Mouse (Mus musculus): ENCODE measurements around the gene Clec3b.

Clec3b gene

GRCm38 (mm10) chr9:123156910-123157361, 6.2 kb downstream of the Clec3b start:
- no peak for DNase-seq

GRCm38 (mm10) chr9:123157699-123158098, 7.0 kb downstream of the Clec3b start:
- no peak for DNase-seq

- DNase-seq: peak; percentile 12
These were observed 7.5 kb downstream of the Clec3b start for GRCm38 (mm10) chr9:123158125-123158836.

DNA sequence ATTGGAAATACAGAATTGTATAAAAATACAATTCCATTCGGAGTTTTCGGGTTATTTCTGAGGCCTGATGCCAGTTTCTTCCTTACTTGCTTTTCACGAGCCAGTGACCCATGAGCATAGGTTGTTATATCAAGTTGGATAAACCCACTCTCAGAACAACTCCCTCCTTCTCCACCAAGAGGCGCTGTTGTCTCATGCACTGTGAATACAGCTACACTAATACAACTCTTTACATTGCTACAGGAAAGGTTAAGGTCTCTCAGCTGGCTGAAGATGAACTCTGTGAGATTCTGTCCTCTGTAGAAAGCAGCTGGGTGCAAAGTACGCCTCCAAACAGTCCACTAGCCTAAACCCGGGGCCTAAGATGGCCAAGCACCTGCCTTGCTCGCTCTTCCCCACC, 8.6 kb downstream of the Clec3b start:
- DNase-seq: peak; percentile 14

DNA sequence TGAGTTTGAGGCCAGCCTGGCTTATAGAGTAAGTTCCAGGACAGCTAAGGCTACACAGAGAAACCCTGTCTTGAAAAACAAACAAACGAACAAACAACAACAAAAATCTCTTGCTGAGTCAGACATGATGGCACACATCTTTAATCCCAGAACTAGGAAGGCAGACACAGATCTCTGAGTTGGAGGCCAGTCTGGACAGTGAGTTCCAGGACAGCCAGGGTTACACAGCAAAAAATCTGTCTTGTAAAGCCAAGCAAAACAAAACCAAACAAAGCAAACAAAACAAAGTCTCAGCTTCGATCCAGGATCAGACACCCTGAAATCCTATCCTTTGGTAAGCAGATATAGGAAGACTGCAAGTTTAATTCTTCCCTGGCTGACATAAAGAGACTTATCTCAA, 11.0 kb downstream of the Clec3b start:
- DNase-seq: no peak

DNA sequence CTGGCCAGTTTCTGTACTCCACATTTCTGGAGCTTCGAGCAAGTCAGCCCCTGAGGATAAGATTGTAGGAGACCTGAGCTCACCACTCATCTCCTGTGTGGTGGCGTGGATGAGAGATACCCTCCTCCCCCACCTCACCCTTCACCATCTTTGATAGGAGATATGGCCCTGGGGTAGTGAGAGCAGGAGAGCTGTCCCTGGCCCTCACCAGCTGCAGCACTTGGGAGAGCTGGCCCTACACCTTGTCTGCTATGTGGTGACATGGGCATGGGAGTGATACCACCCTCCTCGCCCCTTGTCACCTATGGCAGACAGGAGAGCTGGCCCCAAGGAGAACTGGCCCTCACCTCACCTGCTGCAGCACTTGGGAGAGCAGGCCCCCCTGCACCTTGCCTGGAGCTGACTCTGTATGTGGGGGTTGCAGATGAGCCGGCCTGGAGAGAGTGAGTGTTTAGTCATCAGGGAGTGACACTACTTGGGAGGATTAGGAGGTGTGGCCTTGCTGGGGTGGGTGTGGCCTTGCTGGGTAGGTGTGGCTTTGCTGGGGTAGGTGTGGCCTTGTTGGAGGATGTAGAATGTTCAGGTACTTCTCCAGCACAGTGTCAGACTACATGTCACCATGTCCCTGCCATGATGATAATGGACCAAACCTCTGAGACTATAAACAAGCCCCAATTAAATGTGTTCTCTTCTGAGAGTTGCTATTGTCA, 12.4 kb downstream of the Clec3b start:
- no peak for DNase-seq

- no peak for DNase-seq
These were observed 15.2 kb downstream of the Clec3b start for GRCm38 (mm10) chr9:123165781-123166443.

- DNase-seq: no peak
These were observed 23.0 kb downstream of the Clec3b start for GRCm38 (mm10) chr9:123173760-123174159.

DNA sequence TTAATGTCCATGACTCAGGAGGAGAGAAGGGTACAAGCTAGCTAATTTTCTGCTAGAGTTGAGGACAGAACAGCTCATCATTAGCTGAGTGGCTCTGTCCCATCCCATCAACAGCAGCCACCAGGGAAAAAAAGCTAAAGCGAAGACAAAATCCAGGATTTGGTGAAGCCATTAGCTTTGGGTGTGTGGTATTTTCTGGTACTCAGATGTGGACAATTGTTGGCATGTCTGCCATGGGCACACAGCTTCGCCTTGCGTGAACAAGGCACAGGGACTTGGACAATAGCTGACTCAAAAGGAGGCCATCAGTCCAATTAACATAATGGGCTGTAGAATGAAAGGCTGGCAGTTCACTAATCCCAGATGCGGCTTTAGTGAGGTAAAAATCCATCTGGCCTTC, 23.6 kb downstream of the Clec3b start:
- no peak for DNase-seq

- no peak for DNase-seq
These were observed 26.8 kb downstream of the Clec3b start for GRCm38 (mm10) chr9:123177380-123178048.

DNA sequence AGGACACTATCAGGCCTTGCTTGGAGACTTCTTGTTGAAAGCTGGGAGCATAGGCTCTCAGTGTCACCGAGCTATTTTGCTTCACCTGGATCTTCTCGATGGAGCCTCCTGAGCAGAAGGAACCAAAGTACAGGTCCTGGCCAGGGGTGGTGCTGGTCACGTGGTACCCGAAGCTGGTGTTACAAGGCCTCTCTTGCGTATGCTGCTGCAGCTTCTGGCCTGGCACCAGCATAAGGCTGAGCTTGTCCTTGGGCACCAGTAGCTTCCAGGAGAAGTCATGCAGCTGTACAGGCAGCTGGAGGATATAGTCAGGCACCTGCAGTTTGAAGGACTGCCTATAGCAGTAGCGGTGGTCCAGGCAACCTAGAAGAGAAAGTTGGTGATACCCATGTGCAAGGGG, 29.3 kb downstream of the Clec3b start:
- DNase-seq: no peak

DNA sequence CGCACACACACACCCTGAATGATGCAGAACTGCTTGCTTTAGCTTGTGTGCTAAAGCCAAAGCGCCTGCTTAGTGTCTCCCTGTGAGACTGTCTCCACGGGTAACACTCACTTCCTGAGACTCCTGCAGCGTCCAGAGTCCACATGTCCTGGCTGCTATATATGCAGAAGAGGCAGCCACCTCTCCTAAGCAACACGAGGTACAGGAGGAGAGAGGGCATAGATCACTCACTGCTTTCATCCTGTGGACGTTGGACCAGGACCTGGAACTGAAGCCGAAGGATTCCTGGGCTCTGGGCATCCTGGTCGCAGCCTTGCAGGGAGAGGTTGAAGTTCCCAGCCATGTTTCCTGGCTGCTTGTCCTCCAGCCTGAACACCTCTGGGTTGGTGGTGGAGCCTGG, 32.5 kb downstream of the Clec3b start:
- DNase-seq: no peak

DNA sequence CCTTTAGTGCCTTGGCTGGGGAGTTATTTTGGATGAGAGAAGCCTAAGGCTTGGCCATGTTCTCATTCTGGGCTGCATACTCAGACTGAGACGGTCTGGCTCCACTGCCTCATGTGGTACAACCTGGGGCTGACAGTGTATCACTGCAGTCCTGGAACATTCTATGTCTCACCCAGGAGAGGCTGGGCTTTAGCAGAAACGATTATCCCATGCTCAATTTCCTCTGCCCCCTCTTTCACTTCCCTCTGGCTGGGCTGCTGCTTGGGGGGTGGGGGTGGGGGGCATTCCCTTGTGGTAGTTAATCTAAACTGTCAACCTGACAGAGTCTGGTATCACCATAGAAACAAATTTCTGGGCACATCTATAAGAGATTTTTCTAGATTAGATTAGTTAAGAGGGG, 34.8 kb downstream of the Clec3b start:
- DNase-seq: no peak

DNA sequence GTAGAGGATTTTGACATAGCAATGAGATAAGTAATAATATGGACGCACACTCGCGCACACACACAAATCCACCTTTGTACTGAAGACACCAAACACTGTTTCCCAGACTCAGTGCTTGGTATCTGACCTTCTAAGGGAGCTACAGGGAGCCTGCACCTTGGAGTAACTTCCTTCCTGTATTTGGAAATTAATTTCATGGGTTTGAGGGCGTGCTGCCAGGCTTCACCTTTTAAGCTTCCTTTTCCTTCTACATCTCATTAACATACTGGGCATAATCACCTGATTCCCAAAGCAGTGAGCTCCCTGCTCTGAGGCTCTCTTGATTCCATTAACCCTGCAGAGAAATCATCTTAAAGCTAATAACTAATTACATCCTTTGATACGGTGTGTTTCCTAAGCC, 35.4 kb downstream of the Clec3b start:
- DNase-seq: no peak

- no peak for DNase-seq
These were observed 36.8 kb downstream of the Clec3b start for GRCm38 (mm10) chr9:123187589-123187988.

- DNase-seq: no peak
These were observed 37.5 kb downstream of the Clec3b start for GRCm38 (mm10) chr9:123188271-123188670.

DNA sequence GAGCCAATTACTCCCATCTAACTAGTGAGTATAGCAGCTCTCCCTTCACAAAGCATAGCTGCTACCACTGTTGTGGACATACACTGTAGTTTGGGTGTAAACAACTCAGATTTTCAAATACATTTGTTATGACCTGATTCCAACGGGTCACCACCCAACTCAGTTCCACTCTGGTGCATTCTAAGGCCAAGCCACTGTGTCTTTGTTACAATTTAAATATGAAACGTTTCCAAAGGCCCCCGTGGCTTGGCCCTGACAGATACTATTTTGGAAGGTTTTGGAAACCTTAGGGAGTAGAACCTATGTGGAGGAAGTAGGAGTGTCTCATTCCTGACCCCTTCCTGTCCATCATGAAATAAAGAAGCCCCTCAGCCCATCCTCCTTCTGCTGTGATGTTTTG, 49.4 kb downstream of the Clec3b start:
- no peak for DNase-seq

DNA sequence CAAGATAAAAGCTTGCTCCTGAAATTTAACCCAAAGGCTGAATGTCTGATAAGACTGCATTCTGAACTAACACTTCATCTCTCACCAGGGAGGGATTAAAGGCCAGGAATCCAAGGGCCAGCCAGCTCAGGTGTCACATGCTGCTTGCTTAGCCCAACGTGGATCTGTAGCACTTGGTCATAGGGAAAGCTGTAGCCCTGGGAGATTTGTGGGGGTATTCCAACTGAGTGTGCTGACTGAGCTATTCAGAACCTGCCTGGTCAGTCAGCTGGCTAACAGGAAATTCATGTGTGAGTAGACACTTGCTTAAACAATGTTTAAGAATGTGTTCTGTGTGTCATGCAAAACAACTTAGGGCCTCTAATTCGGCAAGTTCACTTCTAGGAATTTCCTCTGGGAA, 55.8 kb downstream of the Clec3b start:
- DNase-seq: no peak

DNA sequence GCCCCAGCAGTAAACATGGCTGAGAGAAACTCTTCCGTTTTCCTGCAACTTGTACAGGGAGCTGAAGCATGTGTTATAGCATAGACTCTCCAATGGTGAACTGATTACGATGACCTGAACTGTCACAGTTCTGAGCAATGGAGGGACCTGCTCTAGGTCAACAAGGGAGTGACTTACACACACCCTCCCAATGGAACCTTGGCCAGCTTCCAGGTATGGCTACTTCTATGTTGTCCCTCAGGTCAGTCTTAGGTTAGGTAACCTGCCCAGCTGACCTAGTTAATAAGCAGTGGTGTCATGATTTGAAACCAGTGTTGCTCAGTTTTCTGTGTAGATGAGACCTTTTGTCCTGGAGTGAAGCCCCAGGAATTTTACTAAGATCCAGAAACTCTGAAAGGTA, 56.2 kb downstream of the Clec3b start:
- no peak for DNase-seq
